Mouse (Mus musculus): ENCODE data around the gene AI413582. TPM values are rescaled to one million over a fixed set of nuclear protein-coding genes. Genes with fewer than 3 reads are reported as not detected.

Gene AI413582
- polyA plus RNA-seq, 1 experiment from 2014 or later = 20.3 TPM

- Histone ChIP-seq H3K9me3 (no peaks in the 10 kb centered on the region), H3K27ac (no peak overlapping the region), H3K36me3 (no peaks in the 10 kb centered on the region), H3K4me2 (replicated peaks) (no peak overlapping the region), H3K9ac (no peak overlapping the region), H3K4me3 (no peak overlapping the region), H3K4me1 (no peaks in the 10 kb centered on the region), H3K27me3 (no peaks in the 10 kb centered on the region)
- ATAC-seq (ENCODE audit: insufficient number of reproducible peaks, insufficient read depth, low FRiP score, low TSS enrichment) = no peak
- WGBS = 88% methylated on average over 8 of the region's 8 CpGs
Observed at GRCm38 (mm10) chr17:27532095-27532494, 33.5 kb downstream of the AI413582 start.

GRCm38 (mm10) chr17:27528767-27529166 lies 36.8 kb downstream of the AI413582 start:
- no peak overlapping the region for H3K27ac ChIP-seq
- WGBS = 40% methylated on average over 5 of the region's 5 CpGs

GRCm38 (mm10) chr17:27528030-27528429 lies 37.5 kb downstream of the AI413582 start:
- Histone ChIP-seq H3K9me3 (no peaks in the 10 kb centered on the region), H3K4me3 (no peak overlapping the region), H3K27me3 (no peaks in the 10 kb centered on the region), H3K9ac (no peak overlapping the region), H3K36me3 (no peaks in the 10 kb centered on the region), H3K4me2 (replicated peaks) (no peak overlapping the region), H3K4me1 (no peaks in the 10 kb centered on the region), H3K27ac (no peak overlapping the region)
- WGBS = 61% methylated on average over 8 of the region's 8 CpGs
- ATAC-seq (ENCODE audit: insufficient number of reproducible peaks, insufficient read depth, low FRiP score, low TSS enrichment) = no peak

More at GRCm38 (mm10) chr17:27528767-27529166, 36.8 kb downstream of the AI413582 start:
- no peaks in the 10 kb centered on the region for H3K4me1 ChIP-seq
- no peaks in the 10 kb centered on the region for H3K27me3 ChIP-seq
- H3K9me3 ChIP-seq = no peaks in the 10 kb centered on the region
- H3K36me3 ChIP-seq = no peaks in the 10 kb centered on the region
- no peak overlapping the region for H3K9ac ChIP-seq
- no peak overlapping the region for H3K4me3 ChIP-seq
- no peak overlapping the region for H3K4me2 ChIP-seq (replicated peaks)
- no peak for ATAC-seq (ENCODE audit: insufficient number of reproducible peaks, insufficient read depth, low FRiP score, low TSS enrichment)

GRCm38 (mm10) chr17:27527188-27527587 lies 38.4 kb downstream of the AI413582 start:
- no peaks in the 10 kb centered on the region for H3K9me3 ChIP-seq
- no peak overlapping the region for H3K27ac ChIP-seq
- no peaks in the 10 kb centered on the region for H3K27me3 ChIP-seq
- no peak overlapping the region for H3K4me3 ChIP-seq
- H3K9ac ChIP-seq = no peak overlapping the region
- WGBS = 72% methylated on average over 6 of the region's 6 CpGs
- no peaks in the 10 kb centered on the region for H3K36me3 ChIP-seq
- H3K4me2 ChIP-seq (replicated peaks) = no peak overlapping the region
- H3K4me1 ChIP-seq = no peaks in the 10 kb centered on the region
- no peak for ATAC-seq (ENCODE audit: insufficient number of reproducible peaks, insufficient read depth, low FRiP score, low TSS enrichment)

- Histone ChIP-seq H3K27ac (no peak overlapping the region), H3K27me3 (peaks cover 22% of the 10 kb centered on the region)
Observed at GRCm38 (mm10) chr17:27523121-27523520, 42.4 kb downstream of the AI413582 start.

GRCm38 (mm10) chr17:27521303-27521702 lies 44.3 kb downstream of the AI413582 start, which contains the start of gene Grm4:
Gene Grm4 (minus strand): TSS chr17:27521403.
- peaks cover 3% of the 10 kb centered on the region; the same call in 1 of the 2 replicates for H3K4me1 ChIP-seq
- H3K36me3 ChIP-seq = no peaks in the 10 kb centered on the region
- no peak within 1 kb of the TSS for H3K9ac ChIP-seq
- no peak within 1 kb of the TSS for H3K27ac ChIP-seq
- no peak within 1 kb of the TSS; the same call in 1 of the 2 replicates for H3K4me2 ChIP-seq (replicated peaks)
- no peaks in the 10 kb centered on the region for H3K9me3 ChIP-seq
- H3K4me3 ChIP-seq = no peak within 1 kb of the TSS
- WGBS = 83% methylated on average over 5 of the region's 5 CpGs
- ATAC-seq (ENCODE audit: insufficient number of reproducible peaks, insufficient read depth, low FRiP score, low TSS enrichment) = no peak
- peaks cover 32% of the 10 kb centered on the region for H3K27me3 ChIP-seq

More at GRCm38 (mm10) chr17:27523121-27523520, 42.4 kb downstream of the AI413582 start:
- ATAC-seq (ENCODE audit: insufficient number of reproducible peaks, insufficient read depth, low FRiP score, low TSS enrichment) = no peak
- no peaks in the 10 kb centered on the region for H3K36me3 ChIP-seq
- H3K9ac ChIP-seq = no peak overlapping the region
- no peak overlapping the region for H3K4me3 ChIP-seq
- H3K9me3 ChIP-seq = no peaks in the 10 kb centered on the region
- peaks cover 3% of the 10 kb centered on the region; the same call in 1 of the 2 replicates for H3K4me1 ChIP-seq
- H3K4me2 ChIP-seq (replicated peaks) = no peak overlapping the region
- WGBS = 36% methylated on average over 7 of the region's 7 CpGs

- H3K9ac ChIP-seq = no peak overlapping the region
- no peak overlapping the region for H3K27ac ChIP-seq
- H3K36me3 ChIP-seq = no peaks in the 10 kb centered on the region
- H3K9me3 ChIP-seq = no peaks in the 10 kb centered on the region
- no peak overlapping the region; the same call in 1 of the 2 replicates for H3K4me2 ChIP-seq (replicated peaks)
- no peak overlapping the region for H3K4me3 ChIP-seq
- H3K27me3 ChIP-seq = peaks cover 37% of the 10 kb centered on the region
- ATAC-seq (ENCODE audit: insufficient number of reproducible peaks, insufficient read depth, low FRiP score, low TSS enrichment) = no peak
- peaks cover 3% of the 10 kb centered on the region; the same call in 1 of the 2 replicates for H3K4me1 ChIP-seq
- WGBS = 1% methylated on average over 27 of the region's 27 CpGs
Observed at GRCm38 (mm10) chr17:27520557-27520956, 45.0 kb downstream of the AI413582 start.

- no peak for ATAC-seq (ENCODE audit: insufficient number of reproducible peaks, insufficient read depth, low FRiP score, low TSS enrichment)
- Histone ChIP-seq H3K4me3 (no peak overlapping the region), H3K4me1 (peaks cover 3% of the 10 kb centered on the region; the same call in 1 of the 2 replicates), H3K9ac (no peak overlapping the region), H3K27me3 (peaks cover 53% of the 10 kb centered on the region), H3K27ac (no peak overlapping the region), H3K9me3 (no peaks in the 10 kb centered on the region), H3K4me2 (replicated peaks) (no peak overlapping the region), H3K36me3 (no peaks in the 10 kb centered on the region)
- 30% methylated on average over 15 of the region's 15 CpGs for WGBS
Observed at GRCm38 (mm10) chr17:27518700-27519595, 46.6 kb downstream of the AI413582 start.

GRCm38 (mm10) chr17:27518296-27518695 lies 47.3 kb downstream of the AI413582 start:
- WGBS = 18% methylated on average over 9 of the region's 9 CpGs
- Histone ChIP-seq H3K9me3 (no peaks in the 10 kb centered on the region), H3K27me3 (peaks cover 60% of the 10 kb centered on the region), H3K9ac (no peak overlapping the region), H3K4me3 (no peak overlapping the region), H3K36me3 (no peaks in the 10 kb centered on the region), H3K4me1 (peaks cover 7% of the 10 kb centered on the region), H3K27ac (no peak overlapping the region), H3K4me2 (replicated peaks) (no peak overlapping the region)
- ATAC-seq (ENCODE audit: insufficient number of reproducible peaks, insufficient read depth, low FRiP score, low TSS enrichment) = no peak

GRCm38 (mm10) chr17:27513916-27514762 lies 51.4 kb downstream of the AI413582 start:
- H3K27ac ChIP-seq = no peak overlapping the region
- peak overlapping the region; percentile 65; the same call in 1 of the 2 replicates for H3K9ac ChIP-seq
- H3K36me3 ChIP-seq = no peaks in the 10 kb centered on the region
- WGBS = 31% methylated on average over 27 of the region's 27 CpGs
- ATAC-seq (ENCODE audit: insufficient number of reproducible peaks, insufficient read depth, low FRiP score, low TSS enrichment) = no peak
- no peaks in the 10 kb centered on the region for H3K9me3 ChIP-seq
- H3K4me3 ChIP-seq = peak overlapping the region; percentile 56
- peaks cover 85% of the 10 kb centered on the region for H3K27me3 ChIP-seq
- H3K4me1 ChIP-seq = peaks cover 19% of the 10 kb centered on the region
- H3K4me2 ChIP-seq (replicated peaks) = peak overlapping the region; percentile 100; the same call in 1 of the 2 replicates

Data from embryonic facial prominence, embryonic 12.5 days (tissue).